Mouse (Mus musculus): ENCODE data around the gene Stat1. TPM values are rescaled to one million over a fixed set of nuclear protein-coding genes. Genes with fewer than 3 reads are reported as not detected.
A peak's percentile ranks its signal among the peaks of the same experiment; 100 is the strongest.

Gene Stat1
- total RNA-seq, 2 experiments from 2014 or later = 93.0 to 102 TPM

- DNase-seq (ENCODE audit: low spot score in 2 of 2) = peak in 1 of 2 experiments; percentile 24
Observed at GRCm38 (mm10) chr1:52158490-52159381, 39.5 kb downstream of the Stat1 start.

- no peak for DNase-seq (ENCODE audit: low spot score in 2 of 2)
Observed at GRCm38 (mm10) chr1:52161151-52161550, 41.9 kb downstream of the Stat1 start.

GRCm38 (mm10) chr1:52163707-52164457, 44.6 kb downstream of the Stat1 start:
- no peak for DNase-seq (ENCODE audit: low spot score in 2 of 2)

- no peak for DNase-seq (ENCODE audit: low spot score in 2 of 2)
Observed at GRCm38 (mm10) chr1:52166652-52167220, 47.5 kb downstream of the Stat1 start.

- DNase-seq (ENCODE audit: low spot score in 2 of 2) = peak in 1 of 2 experiments; percentile 45
Observed at GRCm38 (mm10) chr1:52170057-52170456, 50.8 kb downstream of the Stat1 start.

GRCm38 (mm10) chr1:52170747-52171146, 51.5 kb downstream of the Stat1 start:
- no peak for DNase-seq (ENCODE audit: low spot score in 2 of 2)

- DNase-seq (ENCODE audit: low spot score in 2 of 2) = no peak
Observed at GRCm38 (mm10) chr1:52171271-52171670, 52.0 kb downstream of the Stat1 start.

- no peak for DNase-seq (ENCODE audit: low spot score in 2 of 2)
Observed at GRCm38 (mm10) chr1:52175321-52175720, 56.1 kb downstream of the Stat1 start.

- DNase-seq (ENCODE audit: low spot score in 2 of 2) = no peak
Observed at GRCm38 (mm10) chr1:52175983-52176382, 56.7 kb downstream of the Stat1 start.

GRCm38 (mm10) chr1:52176999-52177398, 57.8 kb downstream of the Stat1 start:
- DNase-seq (ENCODE audit: low spot score in 2 of 2) = no peak

GRCm38 (mm10) chr1:52179939-52180568, 60.8 kb downstream of the Stat1 start:
- DNase-seq (ENCODE audit: low spot score in 2 of 2) = no peak

- no peak for DNase-seq (ENCODE audit: low spot score in 2 of 2)
Observed at GRCm38 (mm10) chr1:52181994-52182393, 62.8 kb downstream of the Stat1 start.

- DNase-seq (ENCODE audit: low spot score in 2 of 2) = no peak
Observed at GRCm38 (mm10) chr1:52182992-52183391, 63.8 kb downstream of the Stat1 start.

Other genes with a start within 250 kb of the Stat1 start
- gene Myo1b, start 203.4 kb upstream of the Stat1 start, total RNA-seq (2021) = 10 to 100 TPM; 44.2 to 44.5 TPM
- gene Stat4, start 132.3 kb upstream of the Stat1 start, total RNA-seq (2021) = under 1 TPM; 0.27 to 0.77 TPM
- 100 to 1,000 TPM in 1 of 2 experiments, 10 to 100 TPM in 1; 88.3 to 101 TPM for gene Gls, start 113.8 kb downstream of the Stat1 start, total RNA-seq (2021)

All from adrenal gland, adult 18-20 months (tissue).